In genomic region chr4:152287317-152288120, GRCm38 (mm10) we compare ENCODE assay signal across 15 mouse cellular contexts. TPM values are rescaled to one million over a fixed set of nuclear protein-coding genes. Genes with fewer than 3 reads are reported as not detected.
DNase-seq lines count a peak whose midpoint lies in the region; ATAC-seq lines count a peak whose summit lies in the region.
"Had no signal": no experiment of that assay in that cellular context is flagged by ENCODE, and none has a peak within 500 bp of the region (broad histone marks: within the 10 kb centered on the region; RNA-seq: fewer than 3 reads in every experiment).

No protein-coding gene starts in this region.

- no peaks in the 10 kb centered on the region for H3K36me3 ChIP-seq in hindbrain, embryonic 10.5 days
- no peaks in the 10 kb centered on the region for H3K36me3 ChIP-seq in midbrain, embryonic 11.5 days (ENCODE audit: control insufficient read depth, insufficient read depth, low read length)
- H3K36me3 ChIP-seq in neural tube, embryonic 14.5 days (ENCODE audit: control insufficient read depth, insufficient read depth, low read length) = no peaks in the 10 kb centered on the region
- H3K36me3 ChIP-seq: G1E had no signal

- H3K4me2 ChIP-seq in midbrain, embryonic 11.5 days = peak overlapping the region; percentile 49
- H3K4me2 ChIP-seq in neural tube, embryonic 14.5 days (ENCODE audit: low read depth, low read length) = 0 out of 2 replicates have a peak overlapping the region, but pooled peaks have one; percentile 58
- H3K4me2 ChIP-seq: heart, embryonic 13.5 days had no signal

- no peak for ATAC-seq in midbrain, embryonic 11.5 days (ENCODE audit: low FRiP score)
- ATAC-seq in neural tube, embryonic 14.5 days (ENCODE audit: low read depth) = no peak

- H3K4me1 ChIP-seq in hindbrain, embryonic 10.5 days (replicated peaks) = peaks cover 78% of the 10 kb centered on the region
- H3K4me1 ChIP-seq in midbrain, embryonic 11.5 days (ENCODE audit: control insufficient read depth, insufficient read depth, low read length) = peaks cover 65% of the 10 kb centered on the region
- H3K4me1 ChIP-seq in neural tube, embryonic 14.5 days (ENCODE audit: control insufficient read depth, insufficient read depth, low read length) = peaks cover 36% of the 10 kb centered on the region

- no peaks in the 10 kb centered on the region for H3K9me3 ChIP-seq in hindbrain, embryonic 10.5 days
- H3K9me3 ChIP-seq in midbrain, embryonic 11.5 days (ENCODE audit: control insufficient read depth, low read length) = no peaks in the 10 kb centered on the region
- no peaks in the 10 kb centered on the region for H3K9me3 ChIP-seq in neural tube, embryonic 14.5 days (ENCODE audit: control insufficient read depth, low read length)
- H3K9me3 ChIP-seq: heart, embryonic 13.5 days had no signal

- peak; percentile 90 for DNase-seq in heart, adult 11 months
- DNase-seq in heart, postnatal 10 days = no peak
- DNase-seq in hindbrain, embryonic 10.5 days (ENCODE audit: low spot score) = peak; percentile 15
- DNase-seq in midbrain, embryonic 11.5 days (ENCODE audit: low spot score, missing footprints) = peak; percentile 92
- DNase-seq in ovary, adult 18-20 months (ENCODE audit: low spot score) = no peak
- no peak for DNase-seq in frontal cortex, postnatal 10 days (ENCODE audit: low spot score in 2 of 2)
- DNase-seq: right cerebral cortex, adult 18-20 months had no signal

- intact Hi-C loops in heart, postnatal 10 days (cut with DNase I) = no loop called here

- H3K27me3 ChIP-seq in hindbrain, embryonic 10.5 days (ENCODE audit: insufficient read depth, poor library complexity, severe bottlenecking) = peaks cover 98% of the 10 kb centered on the region
- peaks cover 89% of the 10 kb centered on the region for H3K27me3 ChIP-seq in midbrain, embryonic 11.5 days (ENCODE audit: control insufficient read depth, insufficient read depth, low read length)
- peaks cover 65% of the 10 kb centered on the region for H3K27me3 ChIP-seq in neural tube, embryonic 14.5 days (ENCODE audit: control insufficient read depth, insufficient read depth, low read length)

- H3K27ac ChIP-seq in hindbrain, embryonic 10.5 days = peak overlapping the region; percentile 75; the same call in 1 of the 2 replicates
- H3K27ac ChIP-seq in midbrain, embryonic 11.5 days (ENCODE audit: low read depth, low read length) = no peak overlapping the region
- no peak overlapping the region for H3K27ac ChIP-seq in neural tube, embryonic 14.5 days (ENCODE audit: low read depth, low read length)
- H3K27ac ChIP-seq: heart, embryonic 13.5 days; liver, embryonic 14.5 days; stomach, postnatal 0 days had no signal

- peak overlapping the region; percentile 36; the same call in 1 of the 2 replicates for H3K9ac ChIP-seq in midbrain, embryonic 11.5 days (ENCODE audit: low read length)
- H3K9ac ChIP-seq in neural tube, embryonic 14.5 days (replicated peaks; ENCODE audit: low read depth, low read length) = no peak overlapping the region
- H3K9ac ChIP-seq: heart, embryonic 13.5 days; liver, embryonic 14.5 days had no signal

- H3K4me3 ChIP-seq in hindbrain, embryonic 10.5 days = peak overlapping the region; percentile 42
- peak overlapping the region; percentile 22; the same call in 1 of the 2 replicates for H3K4me3 ChIP-seq in midbrain, embryonic 11.5 days (ENCODE audit: low read depth, low read length)
- H3K4me3 ChIP-seq in neural tube, embryonic 14.5 days (ENCODE audit: low read depth, low read length) = no peak overlapping the region
- H3K4me3 ChIP-seq: heart, embryonic 13.5 days had no signal

- 6% methylated on average over 19 of the region's 19 CpGs for WGBS in hindbrain, embryonic 10.5 days
- 7% methylated on average over 19 of the region's 19 CpGs for WGBS in midbrain, embryonic 11.5 days
- 6% methylated on average over 19 of the region's 19 CpGs for WGBS in neural tube, embryonic 14.5 days

RNA-seq across cellular contexts. Expression of gene Hes3, which starts 3.9 kb away (rescaled TPM):
- not detected for total RNA-seq in heart, postnatal 10 days (2021)
- polyA plus RNA-seq in hindbrain, embryonic 10.5 days (2016; fragmentation: Nextera tagmentation; extraction: Ambion mirVana) = 9.2 and 17.3 TPM in 2 replicates
- 8.6 and 12.6 TPM in 2 replicates for polyA plus RNA-seq in midbrain, embryonic 11.5 days (2014; fragmentation: Nextera tagmentation; extraction: Ambion mirVana)
- 0.36 and 0.68 TPM in 2 replicates for polyA plus RNA-seq in neural tube, embryonic 14.5 days (2014; fragmentation: Nextera tagmentation; extraction: Ambion mirVana)
- total RNA-seq: adrenal gland, postnatal 14 days; G1E; gastrocnemius, postnatal 25 days had no signal
- polyA plus RNA-seq: G1E; heart, embryonic 13.5 days; kidney, embryonic 16.5 days; liver, embryonic 14.5 days; stomach, postnatal 0 days had no signal

RNA-seq across cellular contexts. Expression of gene Icmt, which starts 9.5 kb away (rescaled TPM):
- total RNA-seq in heart, postnatal 10 days (2021) = 10 to 100 TPM; 27.3 to 33.4 TPM
- polyA plus RNA-seq in hindbrain, embryonic 10.5 days (2016; fragmentation: Nextera tagmentation; extraction: Ambion mirVana) = 22.3 and 29.1 TPM in 2 replicates
- 18.1 and 19.8 TPM in 2 replicates for polyA plus RNA-seq in midbrain, embryonic 11.5 days (2014; fragmentation: Nextera tagmentation; extraction: Ambion mirVana)
- 16.6 and 24.9 TPM in 2 replicates for polyA plus RNA-seq in neural tube, embryonic 14.5 days (2014; fragmentation: Nextera tagmentation; extraction: Ambion mirVana)

RNA-seq across cellular contexts. Expression of gene Gpr153, which starts 13.5 kb away (rescaled TPM):
- total RNA-seq in heart, postnatal 10 days (2021) = 10 to 100 TPM; 30.2 to 31.3 TPM
- 7.0 and 7.9 TPM in 2 replicates for polyA plus RNA-seq in hindbrain, embryonic 10.5 days (2016; fragmentation: Nextera tagmentation; extraction: Ambion mirVana)
- polyA plus RNA-seq in midbrain, embryonic 11.5 days (2014; fragmentation: Nextera tagmentation; extraction: Ambion mirVana) = 7.4 and 9.5 TPM in 2 replicates
- polyA plus RNA-seq in neural tube, embryonic 14.5 days (2014; fragmentation: Nextera tagmentation; extraction: Ambion mirVana) = 18.5 and 19.3 TPM in 2 replicates

RNA-seq across cellular contexts. Expression of gene Rnf207, which starts 31.3 kb away (rescaled TPM):
- total RNA-seq in heart, postnatal 10 days (2021) = 100 to 1,000 TPM in 1 of 2 experiments, 10 to 100 TPM in 1; 95.9 to 112 TPM
- 3.0 and 3.3 TPM in 2 replicates for polyA plus RNA-seq in hindbrain, embryonic 10.5 days (2016; fragmentation: Nextera tagmentation; extraction: Ambion mirVana)
- polyA plus RNA-seq in midbrain, embryonic 11.5 days (2014; fragmentation: Nextera tagmentation; extraction: Ambion mirVana) = 1.1 and 1.7 TPM in 2 replicates
- 5.9 and 8.4 TPM in 2 replicates for polyA plus RNA-seq in neural tube, embryonic 14.5 days (2014; fragmentation: Nextera tagmentation; extraction: Ambion mirVana)
- total RNA-seq: gastrocnemius, postnatal 25 days had no signal
- polyA plus RNA-seq: G1E had no signal

RNA-seq across cellular contexts. Expression of gene Rpl22, which starts 38.0 kb away (rescaled TPM):
- total RNA-seq in heart, postnatal 10 days (2021) = 100 to 1,000 TPM; 283 to 290 TPM
- 276 and 327 TPM in 2 replicates for polyA plus RNA-seq in hindbrain, embryonic 10.5 days (2016; fragmentation: Nextera tagmentation; extraction: Ambion mirVana)
- 357 and 368 TPM in 2 replicates for polyA plus RNA-seq in midbrain, embryonic 11.5 days (2014; fragmentation: Nextera tagmentation; extraction: Ambion mirVana)
- polyA plus RNA-seq in neural tube, embryonic 14.5 days (2014; fragmentation: Nextera tagmentation; extraction: Ambion mirVana) = 150 and 173 TPM in 2 replicates

Comparison
In these comparisons a context has a peak if more than half of its experiments do, and no peak if none do; other contexts are left out.
1. DNase-seq: peak in heart, adult 11 months (single experiment), hindbrain, embryonic 10.5 days (single experiment) and midbrain, embryonic 11.5 days (single experiment); none in heart, postnatal 10 days (0 of 2), ovary, adult 18-20 months (single experiment) and frontal cortex, postnatal 10 days (0 of 2).